Mouse (Mus musculus): ENCODE results near the gene Dnttip2. TPM values are rescaled to one million over a fixed set of nuclear protein-coding genes. Genes with fewer than 3 reads are reported as not detected.

The Dnttip2 gene
- polyA plus RNA-seq, 1 experiment from 2014 or later: 42.2 TPM

GRCm38 (mm10) chr3:122292300-122293222, 18.4 kb downstream of the Dnttip2 start:
- H3K4me1 ChIP-seq (replicated peaks): peaks cover 39% of the 10 kb centered on the region
- 6% methylated on average over 54 of the region's 54 CpGs for WGBS

GRCm38 (mm10) chr3:122293223-122293953, 19.2 kb downstream of the Dnttip2 start:
- no peaks in the 10 kb centered on the region for H3K36me3 ChIP-seq
- peak overlapping the region; percentile 84 for H3K4me2 ChIP-seq
- H3K4me3 ChIP-seq: peak overlapping the region; percentile 84
- H3K27me3 ChIP-seq: no peaks in the 10 kb centered on the region
- peak overlapping the region; percentile 99 for H3K27ac ChIP-seq (replicated peaks)
- peak overlapping the region; percentile 89 for H3K9ac ChIP-seq
- no peaks in the 10 kb centered on the region for H3K9me3 ChIP-seq
- WGBS: under 1% methylated on average over 65 of the region's 105 CpGs
- peak; percentile 59 for ATAC-seq (ENCODE audit: low FRiP score, low read depth)
- peaks cover 39% of the 10 kb centered on the region for H3K4me1 ChIP-seq (replicated peaks)

More at GRCm38 (mm10) chr3:122292300-122293222, 18.4 kb downstream of the Dnttip2 start:
- no peaks in the 10 kb centered on the region for H3K9me3 ChIP-seq
- ATAC-seq (ENCODE audit: low FRiP score, low read depth): peak; percentile 42
- H3K27me3 ChIP-seq: no peaks in the 10 kb centered on the region
- H3K9ac ChIP-seq: peak overlapping the region; percentile 89
- peak overlapping the region; percentile 99 for H3K27ac ChIP-seq (replicated peaks)
- H3K4me3 ChIP-seq: peak overlapping the region; percentile 84
- H3K36me3 ChIP-seq: no peaks in the 10 kb centered on the region
- H3K4me2 ChIP-seq: peak overlapping the region; percentile 84

- no peaks in the 10 kb centered on the region for H3K27me3 ChIP-seq
- H3K4me2 ChIP-seq: peak within 1 kb of the TSS; percentile 84
- no peaks in the 10 kb centered on the region for H3K9me3 ChIP-seq
- H3K4me3 ChIP-seq: peak within 1 kb of the TSS; percentile 84
- peak within 1 kb of the TSS; percentile 99 for H3K27ac ChIP-seq (replicated peaks)
- WGBS: 2% methylated on average over 37 of the region's 37 CpGs
- H3K36me3 ChIP-seq: no peaks in the 10 kb centered on the region
- peaks cover 39% of the 10 kb centered on the region for H3K4me1 ChIP-seq (replicated peaks)
- peak within 1 kb of the TSS; percentile 89 for H3K9ac ChIP-seq
- ATAC-seq (ENCODE audit: low FRiP score, low read depth): peak; percentile 92
Measured at GRCm38 (mm10) chr3:122293954-122294850, 20.0 kb downstream of the Dnttip2 start, which contains the start of gene Bcar3. Bcar3 (plus strand) TSS chr3:122294136.

- 13% methylated on average over 5 of the region's 5 CpGs for WGBS
- Histone ChIP-seq H3K9ac (no peak overlapping the region), H3K4me1 (replicated peaks) (peaks cover 36% of the 10 kb centered on the region), H3K36me3 (no peaks in the 10 kb centered on the region), H3K27ac (replicated peaks) (peak overlapping the region; percentile 99), H3K4me3 (no peak overlapping the region), H3K27me3 (no peaks in the 10 kb centered on the region), H3K4me2 (no peak overlapping the region), H3K9me3 (no peaks in the 10 kb centered on the region)
- no peak for ATAC-seq (ENCODE audit: low FRiP score, low read depth)
Measured at GRCm38 (mm10) chr3:122295511-122295910, 21.3 kb downstream of the Dnttip2 start.

GRCm38 (mm10) chr3:122296979-122297378, 22.8 kb downstream of the Dnttip2 start:
- Histone ChIP-seq H3K4me2 (no peak overlapping the region), H3K36me3 (no peaks in the 10 kb centered on the region), H3K27me3 (no peaks in the 10 kb centered on the region), H3K4me1 (replicated peaks) (peaks cover 27% of the 10 kb centered on the region), H3K9ac (no peak overlapping the region), H3K9me3 (no peaks in the 10 kb centered on the region), H3K4me3 (no peak overlapping the region), H3K27ac (replicated peaks) (no peak overlapping the region)
- 43% methylated on average over 5 of the region's 5 CpGs for WGBS
- ATAC-seq (ENCODE audit: low FRiP score, low read depth): no peak

GRCm38 (mm10) chr3:122300983-122301919, 27.1 kb downstream of the Dnttip2 start:
- Histone ChIP-seq H3K27me3 (no peaks in the 10 kb centered on the region), H3K27ac (replicated peaks) (0 out of 2 replicates have a peak overlapping the region, but pooled peaks have one; percentile 1), H3K9ac (no peak overlapping the region), H3K9me3 (no peaks in the 10 kb centered on the region), H3K36me3 (no peaks in the 10 kb centered on the region), H3K4me2 (no peak overlapping the region), H3K4me3 (no peak overlapping the region), H3K4me1 (replicated peaks) (peaks cover 6% of the 10 kb centered on the region; the same call in 1 of the 2 replicates)
- 60% methylated on average over 9 of the region's 9 CpGs for WGBS
- ATAC-seq (ENCODE audit: low FRiP score, low read depth): peak; percentile 61; the same call in 1 of the 2 replicates

- no peaks in the 10 kb centered on the region for H3K36me3 ChIP-seq
- peaks cover 6% of the 10 kb centered on the region; the same call in 1 of the 2 replicates for H3K4me1 ChIP-seq (replicated peaks)
- no peak overlapping the region for H3K9ac ChIP-seq
- no peaks in the 10 kb centered on the region for H3K27me3 ChIP-seq
- 85% methylated on average over 4 of the region's 4 CpGs for WGBS
- no peak overlapping the region for H3K27ac ChIP-seq (replicated peaks)
- no peak for ATAC-seq (ENCODE audit: low FRiP score, low read depth)
- no peak overlapping the region for H3K4me3 ChIP-seq
- H3K4me2 ChIP-seq: no peak overlapping the region
- H3K9me3 ChIP-seq: no peaks in the 10 kb centered on the region
Measured at GRCm38 (mm10) chr3:122304560-122304959, 30.4 kb downstream of the Dnttip2 start.

GRCm38 (mm10) chr3:122307894-122308671, 33.9 kb downstream of the Dnttip2 start:
- Histone ChIP-seq H3K9me3 (no peaks in the 10 kb centered on the region), H3K36me3 (no peaks in the 10 kb centered on the region), H3K27ac (replicated peaks) (no peak overlapping the region), H3K4me3 (no peak overlapping the region), H3K27me3 (no peaks in the 10 kb centered on the region), H3K4me1 (replicated peaks) (no peaks in the 10 kb centered on the region), H3K9ac (no peak overlapping the region), H3K4me2 (no peak overlapping the region)
- ATAC-seq (ENCODE audit: low FRiP score, low read depth): no peak
- 68% methylated on average over 4 of the region's 4 CpGs for WGBS

GRCm38 (mm10) chr3:122308981-122309380, 34.8 kb downstream of the Dnttip2 start:
- 37% methylated on average over 6 of the region's 6 CpGs for WGBS
- Histone ChIP-seq H3K27me3 (no peaks in the 10 kb centered on the region), H3K4me2 (no peak overlapping the region), H3K36me3 (no peaks in the 10 kb centered on the region), H3K27ac (replicated peaks) (no peak overlapping the region), H3K4me1 (replicated peaks) (no peaks in the 10 kb centered on the region), H3K9me3 (no peaks in the 10 kb centered on the region), H3K4me3 (no peak overlapping the region), H3K9ac (no peak overlapping the region)
- no peak for ATAC-seq (ENCODE audit: low FRiP score, low read depth)

GRCm38 (mm10) chr3:122312078-122312477, 37.9 kb downstream of the Dnttip2 start:
- H3K4me3 ChIP-seq: no peak overlapping the region
- H3K4me2 ChIP-seq: no peak overlapping the region
- peak; percentile 47; the same call in 1 of the 2 replicates for ATAC-seq (ENCODE audit: low FRiP score, low read depth)
- peaks cover 5% of the 10 kb centered on the region for H3K4me1 ChIP-seq (replicated peaks)
- no peak overlapping the region for H3K27ac ChIP-seq (replicated peaks)
- WGBS: 17% methylated on average over 2 of the region's 2 CpGs
- H3K27me3 ChIP-seq: no peaks in the 10 kb centered on the region
- no peak overlapping the region for H3K9ac ChIP-seq
- no peaks in the 10 kb centered on the region for H3K36me3 ChIP-seq
- no peaks in the 10 kb centered on the region for H3K9me3 ChIP-seq

Measured in hindbrain, embryonic 15.5 days (tissue).